In the genomic region with DNA sequence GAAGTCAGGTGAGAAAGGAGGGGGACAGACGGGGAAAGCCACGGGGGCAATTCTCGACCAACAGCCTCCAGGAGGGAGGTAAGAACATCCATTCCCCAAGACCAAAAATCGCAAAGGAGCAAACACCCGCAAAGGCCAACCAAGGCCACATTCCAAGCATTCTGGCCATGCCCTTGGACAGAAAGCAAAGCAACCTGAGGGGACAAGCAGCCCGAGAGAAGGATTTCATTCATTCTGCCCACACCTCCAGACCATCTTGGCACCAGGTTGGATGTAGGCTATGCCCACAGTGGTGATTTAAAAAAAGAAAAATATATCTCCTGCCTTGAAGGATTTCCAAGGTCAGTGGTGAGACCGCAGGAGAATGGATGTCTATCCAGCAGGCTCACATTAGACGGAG, we compare ENCODE assay signal across 31 mouse cellular contexts.
DNase-seq lines count a peak whose midpoint lies in the region; ATAC-seq lines count a peak whose summit lies in the region.
"Had no signal": no experiment of that assay in that cellular context is flagged by ENCODE, and none has a peak within 500 bp of the region (broad histone marks: within the 10 kb centered on the region; RNA-seq: fewer than 3 reads in every experiment).

No protein-coding gene starts in this region.

- no peaks in the 10 kb centered on the region for H3K36me3 ChIP-seq in kidney, embryonic 16.5 days (ENCODE audit: insufficient read depth, low read length)
- no peaks in the 10 kb centered on the region for H3K36me3 ChIP-seq in kidney, embryonic 15.5 days
- H3K36me3 ChIP-seq: heart, embryonic 13.5 days; hindbrain, embryonic 10.5 days; hindbrain, embryonic 15.5 days; liver, embryonic 12.5 days; midbrain, embryonic 10.5 days; midbrain, embryonic 15.5 days; neural tube, embryonic 15.5 days; stomach, embryonic 15.5 days had no signal

- no peak overlapping the region for H3K4me3 ChIP-seq in kidney, embryonic 16.5 days (ENCODE audit: low read length)
- no peak overlapping the region for H3K4me3 ChIP-seq in kidney, embryonic 15.5 days (replicated peaks)
- H3K4me3 ChIP-seq: erythroblast, embryonic 14.5 days; gastrocnemius, adult 2 months; heart, adult 2 months; heart, embryonic 13.5 days; hindbrain, embryonic 10.5 days; hindbrain, embryonic 15.5 days; layer of hippocampus, adult 2 months; liver, embryonic 12.5 days; midbrain, embryonic 10.5 days; midbrain, embryonic 15.5 days; neural tube, embryonic 15.5 days; stomach, embryonic 15.5 days had no signal

- 0 out of 2 replicates have a peak, but pooled peaks cover 5% of the 10 kb centered on the region for H3K4me1 ChIP-seq in kidney, embryonic 16.5 days (ENCODE audit: insufficient read depth, low read length)
- H3K4me1 ChIP-seq in kidney, embryonic 15.5 days: peaks cover 18% of the 10 kb centered on the region
- H3K4me1 ChIP-seq: hindbrain, embryonic 15.5 days; liver, embryonic 12.5 days; midbrain, embryonic 15.5 days; stomach, embryonic 15.5 days had no signal

- H3K27ac ChIP-seq in kidney, embryonic 16.5 days (ENCODE audit: low read length): no peak overlapping the region
- no peak overlapping the region for H3K27ac ChIP-seq in kidney, embryonic 15.5 days
- H3K27ac ChIP-seq: gastrocnemius, adult 2 months; heart, adult 2 months; heart, embryonic 13.5 days; hindbrain, embryonic 10.5 days; hindbrain, embryonic 15.5 days; layer of hippocampus, adult 2 months; liver, embryonic 12.5 days; midbrain, embryonic 10.5 days; midbrain, embryonic 15.5 days; neural tube, embryonic 15.5 days; stomach, embryonic 15.5 days had no signal

- no peak overlapping the region for H3K4me2 ChIP-seq in kidney, embryonic 16.5 days (replicated peaks; ENCODE audit: low read depth, low read length)
- H3K4me2 ChIP-seq in kidney, embryonic 15.5 days: no peak overlapping the region
- H3K4me2 ChIP-seq: heart, embryonic 13.5 days; hindbrain, embryonic 15.5 days; liver, embryonic 12.5 days; midbrain, embryonic 15.5 days; neural tube, embryonic 15.5 days; stomach, embryonic 15.5 days had no signal

- ATAC-seq in kidney, embryonic 16.5 days (ENCODE audit: low FRiP score, low TSS enrichment): no peak
- ATAC-seq in kidney, embryonic 15.5 days (replicated peaks; ENCODE audit: low FRiP score): 0 out of 2 replicates have a peak, but pooled peaks have one; percentile 25
- ATAC-seq: forebrain, embryonic 16.5 days; liver, embryonic 12.5 days; liver, postnatal 0 days; lung, postnatal 0 days; midbrain, embryonic 15.5 days had no signal

- 0 out of 2 replicates have a peak, but pooled peaks cover 6% of the 10 kb centered on the region for H3K9me3 ChIP-seq in kidney, embryonic 16.5 days (ENCODE audit: low read length)
- no peaks in the 10 kb centered on the region for H3K9me3 ChIP-seq in kidney, embryonic 15.5 days (replicated peaks)
- H3K9me3 ChIP-seq: hindbrain, embryonic 10.5 days; hindbrain, embryonic 15.5 days; liver, embryonic 12.5 days; midbrain, embryonic 10.5 days; midbrain, embryonic 15.5 days; neural tube, embryonic 15.5 days; stomach, embryonic 15.5 days had no signal

- H3K27me3 ChIP-seq in kidney, embryonic 16.5 days (ENCODE audit: insufficient read depth, low read length): no peaks in the 10 kb centered on the region
- no peaks in the 10 kb centered on the region for H3K27me3 ChIP-seq in kidney, embryonic 15.5 days
- H3K27me3 ChIP-seq: heart, embryonic 13.5 days; hindbrain, embryonic 15.5 days; liver, embryonic 12.5 days; midbrain, embryonic 15.5 days; neural tube, embryonic 15.5 days; stomach, embryonic 15.5 days had no signal

- peak; percentile 66 for DNase-seq in kidney, adult 11 months
- peak; percentile 84 for DNase-seq in ZHBTc4 (ENCODE audit: low read depth, low spot score)
- DNase-seq in lung, adult 18-20 months: no peak
- DNase-seq in heart, adult 18-20 months: no peak
- DNase-seq in layer of hippocampus, postnatal 14 days (ENCODE audit: low spot score in 2 of 2): no peak
- DNase-seq: adrenal gland, postnatal 14 days; cerebellum, adult 11 months; cerebellum, adult 9-10 months; gastrocnemius, adult 2 months; gastrocnemius, postnatal 36 days; heart, adult 2 months; heart, postnatal 10 days; left cerebral cortex, postnatal 4 days; liver, postnatal 0 days; retina, postnatal 1 day; right cerebral cortex, postnatal 25 days; thymus, postnatal 14 days had no signal

- H3K9ac ChIP-seq in kidney, embryonic 16.5 days (replicated peaks; ENCODE audit: low read length): no peak overlapping the region
- no peak overlapping the region for H3K9ac ChIP-seq in kidney, embryonic 15.5 days
- H3K9ac ChIP-seq: heart, embryonic 13.5 days; hindbrain, embryonic 15.5 days; liver, embryonic 12.5 days; liver, postnatal 0 days; midbrain, embryonic 15.5 days; neural tube, embryonic 15.5 days; stomach, embryonic 15.5 days had no signal

- WGBS in kidney, embryonic 16.5 days: 71% methylated on average over 8 of the region's 8 CpGs
- 73% methylated on average over 8 of the region's 8 CpGs for WGBS in kidney, embryonic 15.5 days

Comparison
In these comparisons a context has a peak if more than half of its experiments do, and no peak if none do; other contexts are left out.
1. DNase-seq: peak in kidney, adult 11 months (single experiment) and ZHBTc4 (single experiment); none in lung, adult 18-20 months (0 of 2), heart, adult 18-20 months (0 of 2) and layer of hippocampus, postnatal 14 days (0 of 2).